Mouse (Mus musculus): ENCODE measurements around the gene Jdp2.

The Jdp2 gene

DNA sequence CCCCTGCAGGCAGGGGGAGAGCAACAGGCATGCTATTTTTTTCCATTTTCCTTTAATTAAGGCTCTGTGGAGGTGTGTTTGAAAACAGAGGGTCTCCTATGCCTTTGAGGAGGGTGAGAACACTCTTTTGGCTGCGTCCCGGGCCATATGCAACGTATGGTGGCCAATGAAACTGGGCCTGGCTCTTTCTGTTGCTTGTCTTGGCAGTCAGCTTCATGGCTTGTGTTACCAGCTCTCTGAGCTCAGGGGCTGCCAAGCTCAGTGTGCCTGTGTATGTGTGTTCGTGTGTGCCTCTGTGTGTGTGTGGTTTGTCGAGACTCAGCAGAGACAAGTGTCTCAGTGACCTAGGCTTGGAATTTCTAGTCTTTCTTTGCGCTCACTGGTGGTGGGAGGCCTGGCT, 2.7 kb downstream of the Jdp2 start:
- no peak for DNase-seq (ENCODE audit: low read depth, low spot score)

DNA sequence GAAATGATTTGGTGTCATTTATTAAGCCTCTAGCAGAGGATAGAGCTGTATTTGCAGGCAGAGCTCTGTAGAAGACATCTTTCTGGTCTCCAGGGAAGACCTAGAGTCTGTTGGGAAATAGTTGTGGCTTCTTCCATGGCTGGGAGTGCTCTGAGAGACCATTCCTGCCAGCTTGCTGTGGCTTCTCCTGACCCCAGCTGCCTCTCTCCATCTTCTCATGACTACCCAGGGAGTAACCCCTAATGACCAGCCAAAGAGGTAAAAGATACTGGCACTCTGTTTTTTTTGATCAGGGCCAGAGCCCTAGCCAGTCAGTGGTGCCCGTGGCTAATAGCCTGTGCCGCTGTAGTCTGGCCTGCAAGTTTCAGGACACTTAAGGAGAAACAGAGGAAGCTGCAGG, 3.3 kb downstream of the Jdp2 start:
- no peak for DNase-seq (ENCODE audit: low read depth, low spot score)

DNA sequence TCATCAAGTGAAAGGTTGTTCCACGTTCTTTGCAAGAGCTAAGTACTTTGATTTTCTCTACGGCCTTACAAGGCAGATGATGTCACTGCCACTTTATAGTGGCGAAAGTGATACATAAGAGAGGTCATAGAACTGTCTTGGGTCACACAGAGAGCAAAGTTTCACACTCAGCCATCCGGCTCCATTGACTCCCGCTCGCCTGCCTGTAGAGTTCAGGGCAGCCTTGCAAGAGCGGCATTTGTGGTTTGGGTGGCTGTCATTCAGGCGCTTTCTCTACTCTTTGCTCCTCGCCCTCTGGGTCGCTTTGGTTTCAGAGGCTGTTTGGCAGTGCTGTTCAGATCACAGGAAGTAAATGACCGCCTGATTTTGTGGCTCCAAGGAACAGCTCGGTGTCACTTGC, 4.0 kb downstream of the Jdp2 start:
- no peak for DNase-seq (ENCODE audit: low read depth, low spot score)

DNA sequence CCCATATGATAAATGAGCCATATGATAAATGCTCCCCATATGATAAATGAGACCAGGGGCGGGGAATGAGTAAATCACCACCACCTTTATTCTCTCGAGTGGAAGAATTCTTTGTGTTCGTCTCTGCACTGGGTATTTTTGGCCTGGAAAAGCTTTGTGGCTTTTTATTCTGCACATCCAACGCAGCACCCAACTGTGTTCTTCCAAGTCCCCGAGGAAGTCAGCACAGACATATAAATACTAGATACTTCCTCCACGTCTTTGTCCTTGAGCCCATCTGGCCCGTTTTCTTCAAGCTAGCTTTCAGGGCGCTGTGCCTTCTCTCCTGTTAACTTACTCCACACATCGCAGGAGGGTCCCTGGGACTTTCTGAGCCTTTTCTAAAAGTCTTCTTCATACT, 4.9 kb downstream of the Jdp2 start:
- DNase-seq (ENCODE audit: low read depth, low spot score) = no peak

DNA sequence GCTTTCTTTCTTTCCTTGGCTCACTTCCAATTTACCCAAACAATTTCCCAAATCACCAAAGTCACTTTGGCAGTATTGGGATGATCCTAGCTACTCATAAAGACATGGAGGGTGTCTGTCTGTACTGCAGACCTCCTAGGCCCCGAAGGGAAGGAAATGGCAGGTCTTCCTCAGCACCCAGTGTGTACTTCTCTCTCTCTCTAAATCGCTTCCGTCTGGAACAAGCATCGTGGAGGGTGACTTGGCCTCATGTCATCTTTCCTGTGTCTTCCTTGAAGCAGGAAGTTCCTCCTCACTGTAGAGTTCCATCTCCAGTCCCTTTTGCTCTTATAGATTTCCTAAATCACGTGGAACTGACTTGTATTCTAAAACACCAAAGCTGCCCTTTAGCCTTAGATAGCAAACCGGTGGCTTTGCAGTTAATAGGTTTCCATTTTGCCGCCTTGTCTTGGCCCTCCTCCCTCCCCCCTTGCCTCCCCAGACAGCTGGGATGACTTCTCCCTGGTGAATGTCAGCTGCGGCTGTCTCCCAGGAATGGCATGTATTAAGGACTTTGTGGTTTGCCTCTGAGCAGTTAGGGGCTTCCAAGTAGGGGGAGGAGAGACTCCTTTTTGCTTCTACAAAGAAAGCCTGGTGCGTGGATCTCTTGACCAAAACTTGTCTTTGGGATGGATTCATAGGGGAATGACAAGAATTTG, 5.6 kb downstream of the Jdp2 start:
- DNase-seq (ENCODE audit: low read depth, low spot score) = no peak

DNA sequence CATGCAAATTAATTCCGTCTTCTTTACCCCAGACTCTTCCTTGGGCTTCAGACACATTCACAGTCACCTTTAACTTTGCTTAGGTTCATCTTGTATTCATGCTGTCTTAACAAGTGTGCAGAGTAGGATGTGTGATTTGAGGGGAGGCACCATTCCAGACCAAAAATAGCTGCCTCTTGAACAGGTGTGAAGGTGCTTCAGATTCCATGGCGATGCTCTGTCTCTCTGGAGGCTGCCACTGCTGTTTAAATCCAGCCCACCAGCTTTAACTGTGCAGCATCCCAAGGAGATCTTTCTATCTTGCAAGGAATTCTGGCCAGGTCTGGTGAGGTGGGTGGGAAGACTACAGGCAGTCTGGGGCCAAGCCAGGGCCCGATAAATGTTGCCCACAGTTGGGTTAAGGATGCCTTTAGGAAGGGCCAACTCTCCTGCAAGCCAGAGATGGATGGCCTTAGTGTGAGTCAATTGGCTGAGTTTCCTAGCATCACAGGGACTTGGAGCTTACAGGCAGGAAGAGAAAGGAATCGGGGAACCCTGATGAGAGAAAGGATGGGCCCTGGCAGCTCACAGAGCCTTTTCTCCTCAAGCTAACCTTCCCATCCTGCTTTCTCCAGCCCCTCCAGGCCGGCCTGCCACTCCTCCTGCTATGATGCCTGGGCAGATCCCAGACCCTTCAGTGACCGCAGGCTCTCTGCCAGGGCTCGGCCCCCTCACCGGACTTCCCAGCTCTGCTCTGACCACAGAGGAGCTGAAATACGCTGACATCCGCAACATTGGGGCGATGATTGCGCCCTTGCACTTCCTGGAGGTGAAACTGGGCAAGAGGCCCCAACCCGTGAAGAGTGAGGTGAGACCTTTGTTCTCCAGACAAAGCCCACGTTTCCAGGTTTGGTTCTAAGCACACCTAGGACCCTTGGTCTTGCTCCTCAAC, 9.0 kb downstream of the Jdp2 start:
- no peak for DNase-seq (ENCODE audit: low read depth, low spot score)

DNA sequence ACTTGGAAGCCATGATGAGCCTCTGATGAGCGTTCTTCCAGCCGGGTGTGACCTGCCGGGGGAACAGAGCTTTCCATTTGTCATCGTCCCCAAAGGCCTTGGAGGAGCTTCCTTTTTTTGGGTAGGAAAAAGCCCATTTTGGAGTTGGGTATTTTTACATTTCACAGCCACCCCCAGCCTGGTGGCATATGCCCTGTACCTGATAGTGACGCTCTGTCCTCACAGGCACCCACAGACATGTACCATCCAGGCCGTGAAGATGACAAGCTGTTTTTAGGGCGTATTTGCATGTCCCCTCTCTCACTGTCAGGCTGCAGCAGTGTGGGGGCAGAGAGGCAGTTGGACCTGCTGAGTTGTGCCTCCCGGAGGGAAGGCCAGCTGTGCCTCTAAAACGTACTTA, 11.3 kb downstream of the Jdp2 start:
- no peak for DNase-seq (ENCODE audit: low read depth, low spot score)

DNA sequence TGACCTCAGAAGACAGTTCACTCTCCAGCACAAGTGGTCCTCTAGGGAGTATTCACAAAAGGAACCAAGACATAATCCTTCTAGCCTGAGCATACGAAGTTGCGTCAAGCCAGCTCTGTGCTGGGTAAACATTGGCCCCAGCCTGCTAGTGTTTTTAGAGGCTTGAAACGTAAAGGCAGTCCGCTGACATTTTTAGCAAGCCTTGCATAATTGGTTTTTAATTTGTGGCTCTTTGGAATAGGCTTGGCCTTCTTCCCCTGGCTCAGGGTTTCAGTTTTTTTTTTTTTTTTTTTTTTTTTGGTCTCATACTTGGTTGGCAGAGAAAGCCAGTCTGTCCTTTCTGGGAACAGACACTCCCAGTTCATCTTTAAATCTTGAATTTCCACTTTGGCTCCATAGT, 15.3 kb downstream of the Jdp2 start:
- no peak for DNase-seq (ENCODE audit: low read depth, low spot score)

DNA sequence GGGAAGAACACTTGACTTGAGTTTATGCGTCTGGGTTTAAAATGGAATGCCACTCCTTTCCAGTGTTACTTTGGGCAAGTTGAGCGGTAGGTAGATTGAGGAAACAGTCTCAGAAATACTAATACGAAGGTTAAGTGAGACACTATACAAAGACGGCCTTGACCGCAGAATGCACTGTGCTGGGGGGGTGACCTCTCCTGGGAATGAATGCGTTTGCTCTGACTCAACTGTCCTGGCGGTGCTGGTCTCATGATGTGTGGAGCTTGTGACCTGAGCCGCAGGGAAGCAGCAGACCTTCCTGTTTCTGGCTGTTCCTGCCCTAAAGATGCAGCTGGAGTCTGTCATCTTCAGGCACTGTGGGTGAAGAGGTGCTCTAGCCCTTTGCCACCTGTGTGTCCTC, 16.7 kb downstream of the Jdp2 start:
- no peak for DNase-seq (ENCODE audit: low read depth, low spot score)

DNA sequence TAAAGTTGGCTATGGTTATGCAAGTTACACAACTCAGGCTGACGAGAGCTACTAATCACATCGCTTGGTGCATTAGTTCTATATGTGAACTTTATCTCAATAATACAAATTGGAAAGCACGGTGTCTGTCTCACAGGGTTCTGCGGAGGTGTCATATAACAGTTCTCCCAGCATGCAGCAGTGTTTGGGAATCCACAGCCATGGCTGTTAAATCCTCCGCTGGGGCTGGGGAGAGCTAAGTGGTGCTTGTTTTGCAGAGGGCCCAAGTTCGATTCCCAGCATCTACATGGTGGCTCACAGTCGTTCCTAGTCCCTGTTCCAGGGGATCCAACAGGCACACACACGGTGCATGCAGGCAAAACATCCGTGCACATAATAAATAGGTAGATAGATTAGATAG, 19.1 kb downstream of the Jdp2 start:
- no peak for DNase-seq (ENCODE audit: low read depth, low spot score)

DNA sequence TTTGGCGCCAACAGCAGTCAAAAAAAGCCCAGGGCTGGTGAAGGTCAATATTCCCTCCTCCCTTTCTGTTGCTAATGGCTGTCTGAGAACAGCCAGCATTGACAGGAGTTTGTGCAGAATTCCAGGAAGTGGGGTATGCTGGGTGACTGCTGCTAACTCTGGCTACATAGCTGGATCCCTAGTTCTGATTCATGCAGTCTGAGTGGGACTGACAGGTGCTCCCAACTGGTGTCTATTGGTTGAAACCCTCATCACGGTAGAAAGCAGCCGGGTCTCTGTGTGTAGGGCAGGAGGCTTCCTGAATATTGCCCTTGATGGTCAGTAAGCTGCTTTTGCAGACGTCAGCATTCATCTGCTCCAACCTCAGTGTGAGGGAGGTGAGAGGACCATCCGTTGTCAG, 19.6 kb downstream of the Jdp2 start:
- no peak for DNase-seq (ENCODE audit: low read depth, low spot score)

DNA sequence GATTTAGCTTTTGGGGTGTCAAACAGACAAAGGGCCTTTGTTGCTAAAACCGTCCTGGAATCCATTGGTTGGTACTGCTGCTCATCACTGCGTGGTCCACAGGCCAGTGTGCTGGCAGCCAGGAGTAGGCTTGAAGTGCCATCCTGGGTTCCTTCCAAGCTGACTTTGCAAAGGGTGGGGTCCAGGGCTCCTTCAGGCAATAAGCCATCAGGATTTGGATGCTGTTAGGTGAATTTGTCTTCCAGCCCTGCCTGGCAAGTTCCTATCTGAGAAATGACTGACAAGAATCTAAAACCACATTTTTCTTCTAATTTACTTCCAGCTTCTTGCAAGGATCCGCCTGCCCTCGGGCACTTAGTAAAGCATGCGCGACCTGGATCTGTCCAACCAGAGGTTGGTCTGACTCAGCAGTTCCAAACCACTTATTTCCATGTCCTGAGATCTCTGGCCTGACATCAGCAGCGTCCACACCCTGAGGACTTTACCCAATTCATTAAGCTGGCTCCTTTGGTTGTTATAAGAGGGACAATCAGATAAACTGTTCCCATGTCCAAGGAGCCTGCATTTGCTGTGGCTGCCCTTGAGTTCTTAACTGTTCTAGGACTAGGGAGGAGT, 20.6 kb downstream of the Jdp2 start:
- no peak for DNase-seq (ENCODE audit: low read depth, low spot score)

DNA sequence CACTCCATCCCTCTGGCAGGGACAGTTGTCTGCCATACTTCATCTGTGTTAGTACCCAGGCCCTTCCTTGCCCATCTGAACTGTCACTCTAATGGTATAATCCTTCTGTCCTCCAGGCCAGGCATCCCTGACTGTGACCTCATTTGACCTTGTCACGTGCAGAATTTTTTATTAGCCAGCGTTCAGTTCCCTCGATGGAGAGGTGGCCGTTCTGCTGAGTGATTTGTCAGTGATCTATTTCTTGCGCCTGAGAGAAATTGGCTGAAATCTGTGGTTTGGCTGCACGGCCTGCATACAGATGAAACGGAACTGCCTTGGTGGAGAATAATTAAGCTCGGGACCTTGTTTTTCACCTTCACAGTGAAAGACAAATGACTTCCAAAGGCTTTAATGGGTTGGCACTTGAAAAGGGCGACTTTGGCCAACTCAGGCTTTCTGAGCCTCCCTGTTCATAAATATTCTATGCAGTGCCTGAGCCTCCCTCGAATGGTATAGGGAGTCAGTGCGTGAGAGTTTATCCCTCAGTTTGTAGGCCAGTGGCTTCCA, 21.1 kb downstream of the Jdp2 start:
- DNase-seq (ENCODE audit: low read depth, low spot score) = no peak

DNA sequence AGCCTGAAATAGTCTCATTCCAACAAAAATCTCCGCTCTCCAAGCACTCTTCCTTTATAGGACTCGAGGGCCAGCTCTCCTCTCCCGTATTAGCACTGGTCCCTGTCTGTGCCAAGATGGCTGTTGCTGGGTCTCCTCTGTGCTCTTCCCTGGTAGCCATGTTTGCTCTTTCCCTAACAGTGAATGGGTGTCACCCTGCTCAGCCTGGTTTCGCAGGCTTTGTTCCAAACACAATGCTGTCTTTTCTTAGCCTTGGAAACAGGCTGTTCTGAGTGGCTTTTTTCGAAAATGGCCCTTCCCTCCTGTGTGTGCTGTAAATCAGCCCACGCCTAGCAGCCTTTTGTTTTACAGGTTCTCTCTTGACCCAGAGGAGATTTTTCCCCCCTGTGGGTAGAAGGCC, 22.2 kb downstream of the Jdp2 start:
- DNase-seq (ENCODE audit: low read depth, low spot score) = no peak

DNA sequence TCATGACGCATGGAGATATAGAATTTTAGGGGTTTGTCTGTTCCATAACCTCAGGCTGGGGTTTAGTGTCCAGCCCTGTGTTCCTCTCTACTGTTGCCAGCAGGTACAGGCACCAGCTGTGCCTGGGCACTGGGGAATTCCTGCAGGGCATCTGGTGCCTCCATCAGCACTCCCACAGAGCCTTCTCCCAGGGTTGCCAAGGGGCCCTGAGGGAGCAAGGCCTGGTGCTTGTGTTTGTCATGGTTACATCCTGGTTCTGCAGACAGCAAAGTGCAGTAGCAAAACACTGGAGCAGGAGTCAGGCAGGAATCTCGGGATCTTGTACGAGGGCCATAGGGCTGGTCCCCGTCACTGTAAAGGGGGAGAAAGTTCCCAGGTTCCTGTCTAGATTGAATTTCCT, 22.8 kb downstream of the Jdp2 start:
- DNase-seq (ENCODE audit: low read depth, low spot score) = no peak

DNA sequence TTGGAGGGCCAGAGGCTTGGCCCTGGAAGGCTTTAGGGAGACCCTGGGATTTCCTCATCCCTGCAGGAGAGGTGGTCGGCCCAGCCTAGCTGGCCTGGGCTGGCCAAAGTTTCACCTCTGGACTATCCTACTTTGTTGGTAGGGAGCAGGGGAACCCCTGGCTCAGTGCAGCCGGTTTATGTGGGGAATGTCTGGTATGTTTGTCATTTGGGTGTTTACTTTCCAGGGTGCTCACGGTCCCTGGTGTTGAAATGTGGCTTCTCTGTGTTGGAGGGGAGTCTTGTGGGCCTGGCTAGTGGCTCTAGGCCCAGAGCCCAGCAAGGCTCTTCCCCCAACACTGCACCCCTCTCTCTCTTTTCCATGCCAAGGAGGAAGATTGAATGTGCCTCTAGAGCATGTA, 24.9 kb downstream of the Jdp2 start:
- no peak for DNase-seq (ENCODE audit: low read depth, low spot score)

DNA sequence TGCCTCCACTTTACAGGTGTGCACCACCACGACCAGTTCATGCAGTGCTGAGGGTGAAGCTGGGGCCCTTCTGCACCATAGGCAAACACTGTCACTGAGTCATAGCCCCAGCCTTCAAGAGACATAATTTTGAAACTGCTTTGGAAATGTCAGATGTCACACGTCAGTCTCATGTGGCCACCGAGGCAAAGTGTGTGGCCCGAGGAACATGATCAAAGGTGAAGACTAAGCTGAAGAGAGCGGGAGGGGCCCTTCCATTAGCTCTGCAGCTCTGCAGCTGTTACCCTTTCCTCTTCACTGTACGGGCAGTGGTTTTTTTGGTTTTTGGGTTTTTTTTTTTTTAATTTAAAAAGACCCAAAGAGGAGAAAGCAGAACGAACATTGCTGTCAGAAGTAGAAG, 25.8 kb downstream of the Jdp2 start:
- DNase-seq (ENCODE audit: low read depth, low spot score) = no peak

DNA sequence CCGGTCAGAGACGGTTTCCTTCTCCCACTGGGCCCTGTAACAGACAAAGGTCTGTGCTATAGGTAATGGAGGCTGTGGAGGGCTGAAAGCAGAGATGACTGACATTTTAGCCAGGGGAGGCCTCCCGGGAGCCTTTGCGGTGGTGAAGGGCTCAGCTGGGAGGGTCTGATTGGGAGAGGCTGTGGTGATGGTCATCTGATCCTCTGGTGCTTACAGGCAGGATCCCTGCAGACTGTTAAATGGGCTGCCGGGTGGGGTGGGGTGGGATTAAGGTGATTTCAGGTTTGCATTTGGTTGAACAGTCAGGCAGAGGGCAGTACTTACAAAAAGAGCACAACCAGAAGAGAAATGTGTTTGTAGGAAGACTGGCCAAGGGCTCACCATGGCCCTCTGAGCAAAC, 27.0 kb downstream of the Jdp2 start:
- DNase-seq (ENCODE audit: low read depth, low spot score) = no peak

DNA sequence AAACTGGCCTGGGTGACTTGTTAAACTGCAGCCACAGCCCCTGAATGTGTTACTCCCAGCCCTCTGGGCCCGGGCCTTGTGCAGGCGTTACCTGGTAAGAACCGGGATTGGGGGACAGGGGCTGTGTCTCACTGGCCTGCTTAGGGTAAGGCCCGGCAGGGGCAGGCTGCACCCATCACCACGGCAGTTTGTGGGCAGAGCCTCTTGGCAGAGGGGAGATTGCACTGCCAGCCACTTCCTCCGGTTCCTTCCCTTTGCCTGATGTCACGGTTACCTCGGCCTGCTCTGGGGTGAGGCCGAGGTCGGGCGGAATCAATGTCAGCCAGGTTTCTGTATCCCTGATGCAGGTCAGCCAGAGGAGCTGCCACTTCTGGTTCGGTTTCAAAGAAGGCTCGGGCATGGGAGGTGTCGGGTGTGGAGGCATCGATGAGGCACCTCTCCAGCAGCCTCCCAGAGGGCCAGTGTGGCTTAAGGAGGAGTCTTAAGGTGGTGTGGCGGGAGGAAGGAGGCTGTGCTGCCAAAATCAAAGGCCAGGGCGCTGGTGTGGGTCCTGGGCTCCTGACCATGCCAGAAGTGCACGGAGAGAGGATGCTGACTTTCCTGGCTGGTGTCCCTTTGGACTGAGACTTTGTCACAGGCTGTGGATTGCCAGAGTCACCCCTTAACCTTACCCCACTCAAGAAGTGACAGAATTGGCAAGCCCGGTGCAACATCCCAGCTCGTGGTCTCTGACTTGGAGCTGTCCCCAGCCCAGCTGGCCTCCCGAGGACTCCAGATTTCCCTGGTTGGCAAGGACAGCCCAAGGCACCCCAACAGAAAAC, 31.0 kb downstream of the Jdp2 start:
- no peak for DNase-seq (ENCODE audit: low read depth, low spot score)

DNA sequence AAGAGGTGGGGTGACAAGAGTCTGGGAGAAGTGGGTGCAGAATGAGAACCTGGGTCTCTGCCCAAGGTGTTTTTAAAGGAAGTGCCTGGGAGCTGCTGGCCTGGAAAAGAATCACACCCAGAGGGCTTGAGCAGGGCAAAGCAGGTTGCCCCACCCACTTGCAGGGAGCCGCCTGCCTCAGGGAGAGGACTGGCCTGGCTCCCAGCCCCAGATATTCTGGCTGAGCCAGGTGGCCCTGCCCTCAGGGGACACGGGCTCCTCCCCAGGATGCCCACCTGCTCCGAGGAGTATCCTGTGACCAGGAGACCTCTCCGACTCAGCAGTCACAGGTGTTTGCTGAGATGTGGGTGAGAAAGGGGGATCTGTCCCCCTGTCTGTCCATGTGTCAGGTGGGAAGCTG, 32.4 kb downstream of the Jdp2 start:
- no peak for DNase-seq (ENCODE audit: low read depth, low spot score)

DNA sequence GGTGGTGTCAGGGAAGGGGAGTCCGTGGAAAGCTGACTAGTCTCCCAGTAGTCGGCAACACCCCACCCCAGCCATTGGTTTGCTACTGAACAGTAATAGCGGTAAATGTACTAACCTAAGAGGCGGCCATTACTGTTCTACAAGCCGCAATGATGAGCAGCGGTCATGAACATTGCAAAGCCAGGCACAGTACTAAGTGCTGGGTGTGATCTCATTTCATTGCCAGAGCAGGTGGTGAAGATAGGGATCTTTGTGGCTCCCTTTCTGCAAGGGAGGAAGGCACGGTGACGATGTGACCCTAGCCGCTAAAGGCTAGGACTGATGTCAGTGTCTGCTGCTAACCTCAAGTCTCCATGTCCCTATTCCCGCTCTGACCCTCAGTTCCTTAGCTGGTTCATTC, 33.5 kb downstream of the Jdp2 start:
- DNase-seq (ENCODE audit: low read depth, low spot score) = no peak

DNA sequence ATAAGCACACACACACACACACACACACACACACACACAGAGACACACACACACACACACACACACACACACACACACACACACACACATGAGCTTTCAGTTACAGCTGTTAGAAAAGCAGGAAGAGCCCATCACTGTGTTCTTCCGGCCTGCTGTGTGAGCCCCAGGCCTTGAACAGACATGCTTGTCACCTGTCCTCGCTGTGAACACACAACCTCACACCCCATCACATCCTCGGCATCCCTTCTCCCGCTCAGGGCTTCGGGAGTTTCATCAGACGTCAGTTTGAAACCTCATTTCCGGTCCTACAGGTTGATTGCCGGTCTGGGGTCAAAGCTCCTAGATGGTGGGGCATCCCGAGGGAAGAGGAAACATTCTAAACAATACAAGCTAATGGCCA, 39.1 kb downstream of the Jdp2 start:
- no peak for DNase-seq (ENCODE audit: low read depth, low spot score)

All from c-Kit-negative CD71-positive TER-119-positive erythroid progenitor cells, embryonic 14.5 days (primary cell).